Mouse (Mus musculus): ENCODE measurements around the gene Chmp4b.

Gene Chmp4b

GRCm38 (mm10) chr2:154680941-154681340 is 29.4 kb downstream of the Chmp4b start:
- DNase-seq (ENCODE audit: low spot score in 2 of 2), result no peak

DNA sequence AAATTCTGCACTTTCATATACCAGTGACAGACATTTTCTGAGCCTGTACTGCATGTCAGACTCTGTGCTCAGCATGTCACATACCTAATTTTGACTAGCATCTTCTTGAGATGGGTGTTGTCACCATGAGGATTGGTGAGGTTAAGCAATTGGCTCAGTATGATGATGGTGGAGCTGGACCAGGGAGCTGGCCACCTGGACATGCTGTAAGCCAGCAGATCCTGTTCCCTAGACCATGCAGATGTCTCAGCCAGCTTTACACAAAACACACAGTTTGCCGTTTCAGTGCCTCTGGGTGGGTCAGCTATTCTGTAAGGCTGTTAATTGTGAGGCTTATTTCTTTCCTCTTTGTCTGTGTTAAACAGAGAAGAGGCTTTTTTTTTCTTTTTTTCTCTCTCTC is 31.2 kb downstream of the Chmp4b start:
- DNase-seq (ENCODE audit: low spot score in 2 of 2), result no peak

GRCm38 (mm10) chr2:154684901-154685470 is 33.5 kb downstream of the Chmp4b start:
- DNase-seq (ENCODE audit: low spot score in 2 of 2), result no peak

- no peak for DNase-seq (ENCODE audit: low spot score in 2 of 2)
These were observed 34.3 kb downstream of the Chmp4b start for GRCm38 (mm10) chr2:154685772-154686171.

DNA sequence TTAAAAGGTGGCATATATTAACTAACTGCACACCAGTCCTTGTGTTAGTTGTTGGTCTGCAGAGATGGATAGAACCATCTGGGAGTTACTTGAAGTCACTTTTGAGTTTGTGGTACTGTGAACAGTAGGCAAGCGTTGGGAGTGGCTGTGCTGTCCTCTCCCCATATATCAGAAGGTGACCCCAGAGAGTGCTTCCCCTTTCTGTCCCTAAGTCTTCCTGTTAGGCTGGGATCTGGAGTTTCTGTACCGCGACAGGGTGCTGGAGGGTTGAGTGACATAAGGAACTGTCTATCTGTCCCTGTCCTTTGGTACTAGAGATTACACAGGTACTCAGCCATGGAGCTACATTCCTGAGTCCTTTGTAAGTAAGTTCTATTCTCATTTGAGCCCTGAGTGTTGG is 35.3 kb downstream of the Chmp4b start:
- no peak for DNase-seq (ENCODE audit: low spot score in 2 of 2)

DNA sequence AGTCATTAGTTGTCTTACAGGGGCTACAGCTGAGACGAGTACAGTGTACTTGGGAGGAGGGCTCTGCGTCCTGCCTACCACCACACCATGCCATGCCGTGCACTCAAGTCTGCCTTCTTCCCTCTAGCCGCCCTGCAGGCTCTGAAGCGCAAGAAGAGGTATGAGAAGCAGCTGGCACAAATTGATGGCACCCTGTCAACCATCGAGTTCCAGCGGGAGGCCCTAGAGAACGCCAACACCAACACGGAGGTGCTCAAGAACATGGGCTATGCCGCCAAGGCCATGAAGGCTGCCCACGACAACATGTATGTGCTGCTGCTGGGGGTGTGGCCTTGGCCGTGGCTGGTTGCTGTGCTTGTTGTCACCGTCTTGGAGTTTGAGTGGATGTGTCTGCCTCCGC is 37.9 kb downstream of the Chmp4b start:
- DNase-seq (ENCODE audit: low spot score in 2 of 2), result no peak

GRCm38 (mm10) chr2:154690959-154691358 is 39.5 kb downstream of the Chmp4b start:
- DNase-seq (ENCODE audit: low spot score in 2 of 2), result no peak

DNA sequence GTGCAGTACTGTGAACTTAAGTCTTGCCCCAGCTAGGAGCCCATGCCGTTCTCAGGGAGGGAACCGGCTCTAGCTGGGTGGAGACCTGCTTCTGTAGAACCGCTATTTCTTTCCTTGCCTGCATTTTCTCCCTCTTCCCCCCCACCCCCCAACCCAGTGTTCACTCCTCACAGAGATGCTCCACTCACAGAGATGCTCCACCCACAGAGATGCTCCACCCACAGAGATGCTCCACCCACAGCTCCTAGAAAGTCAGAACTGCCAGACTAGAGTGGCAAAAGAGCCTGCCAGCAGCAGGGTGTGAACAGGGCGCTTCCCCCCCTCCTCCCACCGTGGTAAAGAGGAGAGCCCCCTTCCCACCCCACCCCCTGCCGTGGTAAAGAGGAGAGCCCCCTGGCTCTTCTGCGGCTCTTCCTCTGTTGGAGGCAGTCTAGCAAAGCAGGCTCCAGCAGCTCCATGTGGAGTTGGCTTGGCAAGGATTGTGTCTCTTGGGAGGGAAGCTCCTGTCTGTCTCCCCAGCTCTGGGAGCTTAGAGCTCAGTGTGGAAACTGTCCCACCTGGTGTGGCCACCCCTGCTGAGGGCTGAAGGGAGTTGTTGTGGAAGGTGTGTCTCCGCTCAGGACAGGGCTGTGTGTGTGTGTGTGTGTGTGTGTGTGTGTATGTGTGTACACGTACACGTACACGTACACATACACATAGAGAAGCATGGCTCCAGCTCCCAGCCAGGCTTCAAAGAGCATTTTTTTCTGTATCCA is 41.9 kb downstream of the Chmp4b start:
- no peak for DNase-seq (ENCODE audit: low spot score in 2 of 2)

DNA sequence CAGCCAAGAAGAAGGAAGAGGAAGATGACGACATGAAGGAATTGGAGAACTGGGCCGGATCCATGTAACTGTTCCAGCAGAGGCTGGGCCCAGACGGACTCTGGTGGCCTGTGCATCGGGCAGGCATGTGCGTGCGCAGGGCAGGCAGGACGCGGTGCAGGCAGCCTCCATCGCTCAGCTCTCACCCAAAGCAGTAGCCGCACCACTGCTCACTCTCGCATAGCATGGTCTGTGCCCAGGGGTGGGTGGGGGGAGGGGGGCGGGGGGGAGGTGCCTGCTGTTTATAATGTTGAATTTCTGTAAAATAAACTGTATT is 42.4 kb downstream of the Chmp4b start:
- DNase-seq (ENCODE audit: low spot score in 2 of 2), result no peak

DNA sequence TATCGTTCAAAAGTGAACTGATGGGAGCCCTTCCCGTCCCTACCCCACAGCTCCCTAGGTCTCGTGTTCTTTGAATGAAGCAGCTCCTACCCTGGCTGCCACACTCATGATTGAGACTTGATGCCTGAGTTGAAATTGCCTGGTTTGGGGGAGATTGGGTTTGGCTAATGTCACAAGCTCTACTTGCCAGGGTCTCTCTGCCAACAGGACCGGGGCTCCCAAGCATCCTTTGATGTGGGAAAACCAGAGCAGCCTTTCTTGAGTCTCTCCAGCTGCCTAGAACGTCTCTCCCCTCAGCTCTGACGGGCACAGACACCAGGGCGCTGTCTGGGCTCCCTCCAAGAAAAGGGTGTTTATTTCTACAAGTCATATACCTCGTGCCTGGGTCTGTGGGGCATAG is 44.2 kb downstream of the Chmp4b start:
- no peak for DNase-seq (ENCODE audit: low spot score in 2 of 2)

DNA sequence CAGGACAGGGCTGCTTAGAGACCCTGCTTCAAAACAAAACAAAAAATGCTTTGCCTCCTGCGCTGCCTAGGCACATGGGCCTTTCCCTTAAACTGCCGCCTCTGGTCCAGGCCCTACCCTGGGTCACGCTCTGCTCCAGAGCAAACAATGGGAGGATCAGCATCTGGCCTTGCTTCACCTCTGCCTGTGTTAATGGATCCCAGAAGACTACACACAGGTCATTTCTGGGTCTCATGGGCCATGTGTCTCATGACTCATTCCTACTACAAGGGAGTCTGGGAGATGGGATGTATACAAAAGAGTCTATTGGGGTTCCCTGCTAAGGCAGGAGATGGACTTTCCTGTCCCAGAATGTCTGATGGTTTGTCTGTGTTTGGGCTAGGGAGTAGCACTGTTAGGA is 45.2 kb downstream of the Chmp4b start:
- no peak for DNase-seq (ENCODE audit: low spot score in 2 of 2)

DNA sequence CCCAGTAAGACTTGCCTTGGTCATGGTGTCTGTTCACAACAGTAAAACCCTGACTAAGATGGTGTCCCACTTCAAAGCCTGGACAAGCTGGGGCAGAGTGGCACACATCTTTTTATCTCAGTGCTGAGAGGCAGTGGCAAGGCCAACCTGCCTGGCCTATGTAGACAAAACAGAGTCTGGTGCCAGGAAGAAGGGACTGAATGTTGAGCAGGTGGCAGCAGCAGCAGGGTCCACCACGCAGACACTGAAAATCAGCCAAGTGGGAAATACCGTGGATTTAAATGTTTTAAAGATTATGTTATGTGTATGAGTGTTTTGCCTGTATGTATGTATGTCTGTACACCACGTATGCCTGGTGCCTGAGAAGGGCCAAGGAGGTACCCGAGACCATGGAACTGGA is 47.9 kb downstream of the Chmp4b start:
- no peak for DNase-seq (ENCODE audit: low spot score in 2 of 2)

DNA sequence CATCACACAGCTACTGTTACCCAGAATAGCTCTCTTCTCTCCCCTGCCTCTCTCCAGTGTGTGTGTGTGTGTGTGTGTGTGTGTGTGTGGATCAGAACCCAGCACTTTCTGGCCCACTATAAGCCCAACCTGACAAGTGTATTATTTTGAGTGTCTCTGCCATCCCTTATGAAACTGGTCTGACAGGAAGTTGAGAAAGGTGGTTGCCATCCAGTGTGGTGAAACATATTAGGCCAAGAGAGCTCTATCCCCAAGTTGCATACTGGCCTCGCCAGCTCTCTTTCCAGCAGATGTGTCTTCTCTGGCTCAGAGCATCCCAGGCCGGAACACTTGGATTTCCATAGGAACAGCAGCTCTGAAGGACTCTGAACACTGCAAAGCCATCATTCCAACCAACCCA is 48.7 kb downstream of the Chmp4b start:
- no peak for DNase-seq (ENCODE audit: low spot score in 2 of 2)

DNA sequence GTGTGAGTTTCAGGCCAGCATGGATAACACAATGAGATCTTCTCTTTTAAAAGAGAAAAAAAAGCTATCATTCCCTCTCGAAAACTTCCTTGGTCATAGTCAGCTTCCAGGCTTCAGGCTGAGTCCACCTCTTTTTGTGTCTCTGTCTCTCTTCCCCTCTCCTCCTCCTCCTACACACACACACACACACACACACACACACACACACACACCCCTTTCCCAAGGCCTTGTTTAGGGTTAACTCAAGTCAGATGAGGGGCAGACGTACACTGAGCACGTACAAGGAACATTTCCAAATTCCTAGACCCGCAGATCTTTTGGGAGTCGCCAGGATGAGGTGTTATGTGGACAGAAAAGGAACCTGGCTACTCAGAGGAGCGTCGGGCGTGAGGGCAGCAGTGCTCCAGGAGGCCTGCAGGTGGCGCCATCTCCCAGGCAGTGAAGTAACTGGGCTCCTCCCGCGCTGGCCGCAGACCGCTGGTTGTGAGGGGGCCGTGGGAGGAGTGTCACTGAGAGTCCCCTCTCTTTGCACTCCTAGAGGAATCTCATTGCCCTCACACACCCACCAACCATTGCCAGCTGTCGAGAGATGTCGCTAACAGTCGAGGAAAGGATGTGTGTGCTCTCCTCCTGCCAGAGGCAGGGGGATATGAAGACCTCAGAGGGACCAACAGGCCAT is 51.3 kb downstream of the Chmp4b start:
- DNase-seq (ENCODE audit: low spot score in 2 of 2), result peak in 1 of 2 experiments; percentile 28

GRCm38 (mm10) chr2:154706526-154707280 is 55.2 kb downstream of the Chmp4b start:
- no peak for DNase-seq (ENCODE audit: low spot score in 2 of 2)

- DNase-seq (ENCODE audit: low spot score in 2 of 2), result no peak
These were observed 55.8 kb downstream of the Chmp4b start for GRCm38 (mm10) chr2:154707284-154707683.

GRCm38 (mm10) chr2:154707830-154708385 is 56.4 kb downstream of the Chmp4b start:
- DNase-seq (ENCODE audit: low spot score in 2 of 2), result no peak

- no peak for DNase-seq (ENCODE audit: low spot score in 2 of 2)
These were observed 60.2 kb downstream of the Chmp4b start for GRCm38 (mm10) chr2:154711701-154712100.

- DNase-seq (ENCODE audit: low spot score in 2 of 2), result no peak
These were observed 60.8 kb downstream of the Chmp4b start for GRCm38 (mm10) chr2:154712271-154712677.

DNA sequence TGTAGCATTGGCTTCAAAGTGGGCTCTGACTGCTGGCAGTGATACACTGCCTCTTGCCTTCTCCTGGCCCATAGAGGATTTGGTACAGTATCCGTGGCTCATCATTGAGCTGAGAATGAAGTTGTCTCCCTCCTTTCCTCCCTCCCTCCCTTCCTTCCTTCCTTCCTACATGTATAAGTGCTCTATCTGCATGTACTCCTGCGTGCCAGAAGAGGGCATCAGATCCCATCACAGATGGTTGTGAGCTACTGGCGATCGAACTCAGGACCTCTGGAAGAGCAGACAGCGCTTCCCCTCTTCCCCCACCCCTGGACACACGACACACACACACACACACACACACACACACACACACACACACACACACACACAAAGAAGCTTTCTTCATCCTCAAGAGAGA is 61.6 kb downstream of the Chmp4b start:
- no peak for DNase-seq (ENCODE audit: low spot score in 2 of 2)

DNA sequence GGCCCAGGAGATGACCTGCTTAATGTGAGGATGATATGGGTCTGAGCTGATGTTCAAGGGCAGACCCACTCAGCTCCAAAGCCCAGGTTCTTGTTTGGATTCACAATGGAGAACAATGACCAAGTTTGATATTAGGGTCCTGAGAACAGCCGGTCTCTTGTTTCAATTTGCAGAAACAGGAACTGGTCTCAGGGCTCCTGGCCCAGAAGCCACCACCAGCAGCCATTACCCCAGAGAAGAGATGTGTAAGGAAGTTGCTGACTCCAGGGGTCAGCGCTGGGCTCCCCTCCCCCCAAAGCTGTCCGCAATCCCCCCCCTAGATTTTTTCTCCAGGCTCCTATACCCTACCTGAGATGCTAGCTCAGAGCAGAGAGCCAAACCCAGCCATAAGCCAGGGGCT is 62.5 kb downstream of the Chmp4b start:
- no peak for DNase-seq (ENCODE audit: low spot score in 2 of 2)

DNA sequence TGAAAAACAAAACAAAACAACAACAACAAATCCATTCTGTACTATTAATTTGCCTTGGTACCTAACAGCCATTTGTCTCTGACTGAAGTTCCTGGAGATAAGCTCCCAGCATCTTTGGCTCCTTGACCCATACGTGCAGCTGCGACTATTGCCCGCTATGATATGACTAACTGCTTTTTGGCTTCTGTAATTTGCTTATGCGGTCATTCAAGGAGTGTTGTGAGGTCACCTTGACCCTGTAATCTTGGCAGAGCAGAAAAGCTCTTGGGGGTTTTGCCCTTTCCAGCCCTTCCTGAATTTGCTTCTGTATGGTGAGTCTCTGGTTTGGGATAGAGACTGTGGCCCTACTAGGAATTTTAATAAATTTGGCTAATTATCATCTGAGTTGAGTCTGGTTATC is 65.1 kb downstream of the Chmp4b start:
- DNase-seq (ENCODE audit: low spot score in 2 of 2), result no peak
